Mouse (Mus musculus) thymus, adult 18-20 months (tissue): ENCODE results near the gene Emilin2.
"Not testable (repeated sequence)": the region's sequence is repeated elsewhere in the genome, so short reads cannot be mapped to it uniquely, and the experiment has no call there.

Source experiments
- DNase-seq, 2 experiments: peaks; one replicate each; pipeline ENCODE4 v3.0.0; 2022; ENCODE audit warnings: mixed read lengths in 2 of 2

Gene Emilin2

DNA sequence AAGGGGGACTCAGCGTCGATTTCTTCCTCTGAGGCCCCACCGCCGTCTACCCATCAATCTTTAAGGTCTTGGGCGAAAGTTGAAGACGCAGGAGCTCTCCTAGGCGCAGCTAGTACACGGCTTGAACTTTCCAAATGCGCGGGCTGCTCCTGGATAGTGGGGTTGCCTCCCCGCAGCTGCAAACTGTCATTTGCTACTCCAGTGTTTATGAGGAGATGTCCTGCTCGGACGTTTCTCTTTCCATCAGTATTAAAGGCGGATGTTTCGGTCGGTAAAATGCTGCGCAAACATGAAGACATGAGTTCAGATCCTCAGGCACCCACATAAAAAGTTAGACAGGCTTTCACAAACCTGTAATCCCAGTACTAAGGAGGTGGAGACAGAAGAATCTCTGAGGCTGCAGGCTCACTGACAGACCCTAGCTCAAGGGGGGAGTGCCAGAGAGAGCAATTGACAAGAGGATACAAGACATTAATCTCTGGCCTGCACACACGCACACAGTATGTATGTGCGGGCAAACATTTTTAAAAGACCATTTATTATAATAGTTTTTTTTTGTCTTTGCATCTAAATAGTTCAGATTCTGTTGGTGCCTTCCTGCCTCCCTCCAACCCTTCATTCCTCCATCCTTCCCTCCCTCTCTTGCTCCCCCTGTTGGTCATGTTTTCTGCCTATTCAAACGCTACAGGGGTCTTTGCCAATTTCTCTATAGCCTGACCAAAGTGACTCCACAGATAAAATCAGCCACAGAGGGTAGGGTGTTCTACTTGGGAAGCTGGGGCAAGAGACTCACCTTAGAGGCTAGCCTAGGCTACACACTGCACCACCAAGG, at the start of gene Emilin2:
TSS of gene Emilin2 (minus strand) at position 639 of the 832 bp plus-strand sequence.
- no peak for DNase-seq

GRCm38 (mm10) chr17:71355526-71355925, 43.7 kb upstream of the Emilin2 start:
- no peak for DNase-seq

GRCm38 (mm10) chr17:71354205-71354604, 42.4 kb upstream of the Emilin2 start:
- DNase-seq: no peak

DNA sequence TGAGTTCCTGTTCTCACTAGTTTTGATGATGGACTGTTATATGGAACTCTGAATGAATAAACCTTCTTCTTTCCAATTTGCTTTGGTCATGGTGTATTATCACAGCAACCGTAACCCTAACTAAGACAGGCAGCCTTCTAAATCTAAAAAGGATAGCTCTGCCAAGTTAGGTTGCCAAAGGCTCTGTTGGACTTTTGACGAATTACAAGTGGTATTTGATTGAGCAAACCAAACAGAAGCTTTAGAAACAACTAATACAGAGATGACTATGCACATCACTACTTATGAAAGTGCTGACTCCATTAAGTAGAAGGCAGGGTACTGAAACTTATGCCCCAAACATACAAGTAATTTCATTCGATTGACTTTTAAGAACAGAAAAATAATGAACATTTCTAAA, 36.4 kb upstream of the Emilin2 start:
- no peak for DNase-seq

DNA sequence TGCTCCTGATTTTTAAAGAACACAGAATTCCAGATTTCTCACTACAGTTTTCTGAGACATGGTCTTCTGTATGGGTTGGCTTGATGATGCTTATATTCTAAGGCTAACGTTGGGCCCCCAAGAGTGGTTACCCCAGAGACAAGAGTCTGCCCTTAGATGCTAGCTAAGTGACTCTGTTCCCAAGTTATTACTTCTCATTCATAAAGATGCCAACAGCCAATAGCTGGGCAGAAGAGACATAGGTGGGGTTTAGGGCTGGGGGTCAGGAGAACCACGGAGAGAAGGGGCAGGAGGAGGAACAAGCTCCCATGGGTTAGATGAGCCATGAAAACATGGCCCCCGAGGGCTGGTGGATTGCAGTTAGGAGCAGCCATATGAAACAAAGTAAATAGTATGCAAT, 30.2 kb upstream of the Emilin2 start:
- DNase-seq: no peak

DNA sequence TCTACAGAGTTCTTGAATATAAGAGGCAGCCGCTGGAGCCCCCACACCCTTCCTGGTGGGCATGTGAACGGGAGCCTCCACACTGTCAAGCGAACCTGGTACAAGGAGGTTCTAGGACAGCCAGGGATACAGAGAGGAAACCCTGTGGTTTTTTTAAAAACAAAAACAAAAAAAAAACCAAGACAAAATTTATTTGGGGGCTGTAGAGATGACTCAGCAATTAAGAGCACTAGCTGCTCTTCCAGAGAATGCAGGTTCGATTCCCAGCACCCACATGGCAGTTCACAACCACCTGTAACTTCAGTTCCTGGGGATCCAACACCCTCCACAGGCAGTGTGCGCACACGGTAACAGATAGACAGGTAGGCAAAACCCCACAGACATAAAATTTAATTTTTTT, 26.8 kb upstream of the Emilin2 start:
- no peak for DNase-seq

- DNase-seq: no peak
These were observed 25.8 kb upstream of the Emilin2 start for GRCm38 (mm10) chr17:71337546-71337945.

- DNase-seq: no peak
These were observed 24.6 kb upstream of the Emilin2 start for GRCm38 (mm10) chr17:71336421-71336820.

DNA sequence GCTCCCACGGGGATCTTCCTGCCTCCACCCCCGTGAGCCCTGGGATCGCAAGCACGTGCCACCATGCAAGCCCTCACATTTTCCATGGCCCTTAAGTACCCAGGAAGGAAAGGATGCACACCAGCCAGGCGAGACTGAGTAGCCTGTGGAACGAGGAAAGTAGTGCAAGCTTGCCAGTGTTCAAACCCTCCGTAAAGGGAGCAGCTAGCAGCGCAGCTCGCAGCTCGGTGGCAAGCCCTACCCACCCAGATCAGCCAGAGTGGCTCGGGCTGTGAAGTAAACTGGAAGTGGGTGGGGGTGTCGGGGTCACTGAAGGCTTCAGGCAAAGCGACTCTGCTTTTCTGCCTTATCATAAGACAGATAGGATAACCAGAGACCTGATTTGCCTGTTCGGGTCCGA, 20.5 kb upstream of the Emilin2 start:
- no peak for DNase-seq

GRCm38 (mm10) chr17:71320731-71321130, 9.0 kb upstream of the Emilin2 start:
- not testable (repeated sequence) for DNase-seq

DNA sequence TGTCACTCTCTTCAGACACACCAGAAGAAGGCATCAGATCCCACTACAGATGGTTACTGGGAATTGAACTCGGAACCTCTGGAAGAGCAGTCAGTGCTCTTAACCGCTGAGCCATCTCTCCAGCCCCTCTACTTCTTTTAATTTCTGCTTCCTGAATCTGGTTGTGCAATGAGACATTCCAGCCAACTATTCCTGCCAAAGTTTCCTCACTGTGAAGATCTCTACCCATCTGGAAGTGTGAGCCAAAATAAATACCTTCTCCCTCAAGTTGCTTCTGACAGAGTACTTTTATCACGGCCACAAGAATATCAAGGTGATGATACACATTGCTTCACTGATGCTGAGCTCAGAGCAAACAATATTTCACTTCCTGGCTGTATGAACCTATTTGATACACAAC, 7.6 kb upstream of the Emilin2 start:
- DNase-seq: no peak

DNA sequence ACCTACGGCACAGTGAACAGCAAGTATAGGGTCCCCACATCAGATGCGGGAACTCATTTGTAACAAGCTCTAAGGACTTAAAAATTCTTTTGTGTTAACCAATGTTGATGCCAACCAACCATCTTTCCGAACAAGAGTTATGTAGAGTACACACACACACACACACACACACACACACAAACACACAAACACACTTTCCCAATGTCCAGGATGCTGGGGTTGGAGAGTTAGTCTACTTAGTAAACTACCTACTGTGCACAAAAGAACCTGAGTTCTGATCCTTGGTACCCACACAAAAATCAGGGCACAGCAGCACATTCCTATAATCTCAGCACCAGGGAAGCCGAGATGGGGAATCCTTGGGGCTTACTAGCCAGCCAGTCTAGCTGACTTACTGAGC, 5.8 kb upstream of the Emilin2 start:
- no peak for DNase-seq

GRCm38 (mm10) chr17:71314315-71314714, 2.5 kb upstream of the Emilin2 start:
- no peak for DNase-seq

DNA sequence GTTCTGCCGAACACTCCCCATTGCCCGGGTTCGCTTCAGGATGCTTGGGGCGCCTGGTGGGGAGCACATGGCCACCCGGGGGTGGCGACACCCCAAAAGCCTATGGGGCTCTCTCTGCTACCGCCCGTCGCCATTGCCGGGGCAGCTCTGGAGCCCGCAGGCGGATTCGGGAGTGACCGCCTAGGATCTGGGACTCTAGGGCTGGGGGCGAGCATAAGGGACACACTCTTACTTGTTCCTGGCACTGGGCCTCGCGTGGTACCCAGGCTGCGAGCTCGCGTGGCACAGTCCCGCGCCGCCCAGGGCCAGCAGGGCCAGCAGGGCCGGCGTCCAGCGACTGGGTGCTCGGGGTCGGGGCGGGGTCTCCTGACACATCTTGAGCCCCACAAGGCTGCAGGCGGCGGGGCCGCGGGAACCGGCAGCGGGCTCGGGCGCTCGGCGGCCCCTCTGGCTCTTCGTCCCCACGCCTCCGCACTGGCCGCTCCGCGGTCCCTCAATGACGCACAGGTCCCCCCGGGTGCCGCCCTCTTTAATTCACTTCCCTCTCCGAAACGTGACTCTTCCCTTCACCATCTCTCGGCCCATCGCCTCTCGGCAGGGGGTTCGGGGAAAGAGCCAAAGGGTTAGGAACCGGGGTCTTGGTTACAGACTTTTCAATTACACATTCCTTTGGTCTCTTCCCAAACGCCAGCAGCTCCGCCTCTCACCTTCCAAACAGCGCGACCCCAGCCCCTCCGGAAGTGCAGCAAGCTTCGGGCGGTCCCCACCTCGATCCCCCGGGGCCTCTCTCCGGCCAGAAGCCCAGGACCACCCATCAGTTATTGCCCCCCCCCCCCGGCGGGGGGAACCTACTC, 1.1 kb downstream of the Emilin2 start:
- no peak for DNase-seq

DNA sequence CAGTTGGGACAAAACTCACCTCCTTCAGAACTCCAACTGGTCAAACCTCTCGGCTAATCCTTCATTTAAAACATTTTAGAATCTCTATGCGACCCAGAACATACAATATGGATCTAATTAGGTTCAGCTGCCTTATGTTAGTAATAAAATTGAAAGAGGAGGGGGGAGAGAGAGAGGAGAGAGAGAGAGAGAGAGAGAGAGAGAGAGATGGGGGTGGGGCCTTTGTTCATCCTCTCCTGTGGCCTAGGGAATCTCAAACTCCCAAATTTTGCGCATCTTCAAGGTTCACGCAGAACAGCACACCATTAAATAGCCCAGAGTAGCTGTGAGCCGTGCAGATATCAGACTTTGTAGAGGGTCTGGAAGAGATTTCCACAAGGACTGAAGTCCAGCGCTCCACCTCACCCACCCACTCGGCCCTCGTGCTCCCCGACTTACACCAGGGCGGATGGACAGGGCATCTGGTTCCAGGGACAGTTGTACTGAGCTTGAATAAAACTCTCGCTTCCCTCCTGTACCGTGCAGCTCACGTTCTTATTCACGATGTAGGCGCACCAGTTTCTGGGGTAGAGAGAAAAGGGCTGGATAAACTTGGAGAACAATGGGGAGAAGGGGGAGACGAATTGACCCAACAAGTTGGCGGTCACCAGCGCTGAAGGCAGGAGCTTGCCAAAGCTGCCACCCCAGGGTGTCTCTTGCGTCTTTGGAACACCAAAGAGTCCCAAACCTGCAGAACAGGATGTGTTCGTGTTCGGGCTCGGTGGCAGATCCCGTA, 1.9 kb downstream of the Emilin2 start:
- no peak for DNase-seq

DNA sequence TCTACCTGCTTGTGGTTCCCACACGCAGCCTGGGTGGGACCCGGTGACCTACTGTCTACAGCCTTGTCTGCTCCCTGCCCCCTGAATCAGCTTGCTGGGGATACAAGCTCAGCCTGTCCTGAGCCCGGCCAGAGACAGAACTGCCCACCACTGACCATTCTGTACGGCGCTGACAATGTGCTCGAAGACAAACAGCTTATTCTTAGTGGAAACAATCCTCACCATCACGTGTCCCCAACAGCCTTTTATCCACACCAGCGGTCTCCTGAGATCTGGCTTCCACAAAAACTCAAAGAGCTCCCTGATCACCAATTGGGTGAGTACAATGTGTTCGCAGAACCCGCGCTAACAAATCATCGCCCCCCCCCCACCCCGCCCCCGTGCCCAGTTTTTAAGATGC, 2.6 kb downstream of the Emilin2 start:
- DNase-seq: no peak

- no peak for DNase-seq
These were observed 3.5 kb downstream of the Emilin2 start for GRCm38 (mm10) chr17:71308296-71308695.

DNA sequence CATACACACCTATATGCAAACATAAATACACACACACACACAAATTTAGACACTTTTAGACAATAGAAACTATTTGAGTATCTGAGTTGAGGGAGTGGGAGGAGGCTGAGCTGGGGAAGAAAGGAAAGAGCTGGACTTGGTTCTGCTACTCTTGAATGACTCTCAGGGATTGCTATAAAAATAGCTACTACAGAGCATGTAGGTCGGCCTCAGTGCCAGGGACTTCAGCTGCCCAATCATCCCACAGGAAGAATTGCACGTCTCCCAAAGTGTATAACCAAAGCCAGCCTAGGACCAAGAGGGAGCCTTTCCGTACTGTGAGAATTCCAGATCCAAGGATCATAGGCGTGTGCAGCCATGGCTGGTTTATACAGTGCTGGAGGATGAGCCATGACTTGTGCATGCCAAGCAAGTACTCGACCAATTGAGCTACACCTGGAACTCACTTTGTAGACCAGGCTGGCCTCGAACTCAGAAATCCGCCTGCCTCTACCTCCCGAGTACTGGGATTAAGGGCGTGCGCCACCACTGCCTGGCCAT, 4.5 kb downstream of the Emilin2 start:
- no peak for DNase-seq

- no peak for DNase-seq
These were observed 5.1 kb downstream of the Emilin2 start for GRCm38 (mm10) chr17:71306716-71307115.

GRCm38 (mm10) chr17:71306091-71306490, 5.7 kb downstream of the Emilin2 start:
- DNase-seq: no peak

- no peak for DNase-seq
These were observed 8.3 kb downstream of the Emilin2 start for GRCm38 (mm10) chr17:71303444-71303843.

GRCm38 (mm10) chr17:71301413-71301812, 10.4 kb downstream of the Emilin2 start:
- DNase-seq: no peak

DNA sequence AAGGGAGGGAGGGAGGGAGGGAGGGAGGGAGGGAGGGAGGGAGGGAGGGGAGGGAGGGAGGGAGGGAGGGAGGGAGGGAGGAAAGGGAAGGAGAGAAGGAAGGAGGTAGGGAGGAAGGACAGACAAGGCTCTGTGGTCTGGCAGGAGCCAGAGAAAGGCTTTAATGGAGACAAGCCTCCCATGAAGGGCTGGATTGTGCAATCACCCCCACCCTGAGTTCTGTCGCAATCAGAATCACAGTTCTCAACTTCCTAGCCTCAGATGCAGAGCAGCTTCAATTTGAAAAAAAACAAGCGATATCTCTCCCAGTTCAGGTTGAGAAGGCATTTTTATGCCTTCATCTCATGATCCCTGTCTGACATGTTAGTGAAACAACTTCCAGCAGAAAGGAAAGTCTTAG, 11.4 kb downstream of the Emilin2 start:
- DNase-seq: no peak
